Mouse (Mus musculus) limb, embryonic 15.5 days (tissue): Measurements from ENCODE around the gene Atoh8. TPM values are rescaled to one million over a fixed set of nuclear protein-coding genes. Genes with fewer than 3 reads are reported as not detected.

Experiments
- ATAC-seq: fragments of 200-750 bp; cut with Nextera tagmentation; 2 replicates; pipeline ENCODE4 v1.8.0; 2017; ENCODE audit warnings: low read depth, moderate TSS enrichment; ENCODE audit not compliant: insufficient number of reproducible peaks, low FRiP score, low TSS enrichment
- H3K27ac ChIP-seq: fragments of 300-500 bp; sonication (generic); 2 replicates; pipeline ENCODE4 v1.5.1; 2015; ENCODE audit warnings: moderate library complexity, mild to moderate bottlenecking, inconsistent platforms
- H3K27me3 ChIP-seq: fragments of 300-500 bp; sonication (generic); 2 replicates; pipeline ENCODE4 v1.6.1; 2015; ENCODE audit warnings: inconsistent platforms
- H3K36me3 ChIP-seq: fragments of 300-500 bp; sonication (generic); 2 replicates; pipeline ENCODE4 v1.6.1; 2015; ENCODE audit warnings: inconsistent platforms
- H3K4me1 ChIP-seq: fragments of 300-500 bp; sonication (generic); 2 replicates; pipeline ENCODE4 v1.6.1; 2015; ENCODE audit warnings: inconsistent platforms
- H3K4me2 ChIP-seq: fragments of 300-500 bp; sonication (generic); 2 replicates; pipeline ENCODE4 v1.6.1; 2015; ENCODE audit warnings: mild to moderate bottlenecking, inconsistent platforms
- H3K4me3 ChIP-seq: fragments of 300-500 bp; sonication (generic); 2 replicates; pipeline ENCODE4 v1.5.1; 2015; ENCODE audit warnings: mild to moderate bottlenecking, inconsistent platforms
- H3K9ac ChIP-seq: fragments of 300-500 bp; sonication (generic); 2 replicates; pipeline ENCODE4 v1.6.1; 2015; ENCODE audit warnings: inconsistent platforms
- H3K9me3 ChIP-seq: fragments of 300-500 bp; sonication (generic); 2 replicates; pipeline ENCODE4 v1.6.1; 2016; ENCODE audit warnings: inconsistent platforms
- WGBS: fragments of 180-500 bp; shearing (Covaris S2); methylation state at CpG from one replicate; pipeline ENCODE4 v1.1.7; 2015; 5-methylcytosine and 5-hydroxymethylcytosine counted together
- polyA plus RNA-seq: library from polyadenylated mRNA; unstranded; fragments of >200 nt; fragmentation: Nextera tagmentation; extraction: Ambion mirVana; gene quantifications from 2 replicates; pipeline ENCODE4 v1.2.1, GENCODE M21; 2015

The Atoh8 gene
- polyA plus RNA-seq, 1 experiment from 2014 or later: 17.0 TPM

DNA sequence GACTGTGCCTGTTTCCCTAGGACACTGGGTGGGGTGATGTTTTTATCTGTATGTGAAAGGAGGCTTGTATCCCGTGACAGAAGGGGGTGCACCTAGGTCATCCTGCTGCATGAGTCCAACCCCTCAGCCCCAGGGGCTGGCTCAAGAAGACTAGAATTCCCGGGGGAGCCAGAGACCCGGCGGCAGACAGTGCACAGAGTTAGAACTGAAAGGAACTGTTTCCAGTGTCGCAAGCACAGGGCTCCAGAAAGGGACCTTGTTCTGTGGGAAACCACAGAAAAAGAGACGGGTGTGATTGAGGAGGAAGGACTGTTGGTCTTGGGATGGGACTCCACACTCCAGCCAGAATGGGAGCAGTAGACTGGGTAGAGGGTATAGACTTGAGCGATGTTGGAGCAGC lies 30.5 kb downstream of the Atoh8 start:
- Histone ChIP-seq H3K27ac (no peak overlapping the region), H3K4me2 (no peak overlapping the region), H3K27me3 (no peaks in the 10 kb centered on the region), H3K4me1 (peaks cover 57% of the 10 kb centered on the region), H3K9ac (no peak overlapping the region), H3K4me3 (no peak overlapping the region), H3K9me3 (no peaks in the 10 kb centered on the region), H3K36me3 (peaks cover 22% of the 10 kb centered on the region)
- ATAC-seq: no peak
- WGBS: 67% methylated on average over 7 of the region's 7 CpGs

DNA sequence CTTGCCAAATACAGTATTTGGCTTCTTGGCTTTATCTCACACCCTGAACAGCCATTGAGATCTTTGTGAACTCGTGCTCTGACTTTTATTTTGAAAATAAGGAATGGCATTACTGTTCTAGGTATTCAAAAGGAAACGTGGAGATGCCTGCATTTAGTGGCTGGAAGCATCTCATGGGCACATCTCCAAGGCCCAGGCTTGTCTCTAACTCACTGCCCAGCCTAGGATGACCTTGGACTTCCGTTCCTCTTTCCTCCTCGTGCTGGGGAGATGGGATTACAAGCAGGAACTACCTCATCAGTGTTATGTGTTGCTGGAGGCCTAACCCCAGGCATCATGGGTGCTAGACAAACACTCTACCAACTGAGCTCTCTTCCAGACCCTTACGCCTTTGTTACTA lies 32.1 kb downstream of the Atoh8 start:
- Histone ChIP-seq H3K4me3 (no peak overlapping the region), H3K27ac (no peak overlapping the region), H3K36me3 (peaks cover 22% of the 10 kb centered on the region), H3K9me3 (no peaks in the 10 kb centered on the region), H3K4me1 (peaks cover 53% of the 10 kb centered on the region), H3K4me2 (no peak overlapping the region), H3K9ac (no peak overlapping the region), H3K27me3 (no peaks in the 10 kb centered on the region)
- 66% methylated on average over 5 of the region's 5 CpGs for WGBS
- ATAC-seq: no peak

DNA sequence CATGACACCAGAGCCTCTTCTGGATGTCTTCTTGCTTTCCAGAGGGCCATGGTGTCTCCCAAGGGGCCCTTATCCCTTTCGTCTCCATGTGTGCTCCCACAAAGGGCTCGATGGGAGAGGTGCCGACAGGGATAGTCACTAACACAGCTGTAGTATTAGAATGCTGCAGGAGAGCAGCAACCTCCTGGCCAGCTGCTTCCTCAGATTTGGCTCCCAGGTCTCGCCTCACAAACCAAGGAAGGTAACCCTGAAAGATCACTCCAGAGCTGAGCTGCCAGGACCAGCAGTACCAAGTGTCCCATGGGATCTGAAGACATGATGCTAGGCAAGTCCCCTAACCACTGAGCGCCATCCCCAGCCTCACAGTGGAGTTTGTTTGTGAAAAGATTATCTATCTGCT lies 32.6 kb downstream of the Atoh8 start:
- H3K4me2 ChIP-seq: no peak overlapping the region
- no peaks in the 10 kb centered on the region for H3K9me3 ChIP-seq
- no peak overlapping the region for H3K27ac ChIP-seq
- no peak for ATAC-seq
- H3K27me3 ChIP-seq: no peaks in the 10 kb centered on the region
- no peak overlapping the region for H3K9ac ChIP-seq
- no peak overlapping the region for H3K4me3 ChIP-seq
- H3K4me1 ChIP-seq: peaks cover 50% of the 10 kb centered on the region
- 83% methylated on average over 5 of the region's 5 CpGs for WGBS
- peaks cover 19% of the 10 kb centered on the region for H3K36me3 ChIP-seq

DNA sequence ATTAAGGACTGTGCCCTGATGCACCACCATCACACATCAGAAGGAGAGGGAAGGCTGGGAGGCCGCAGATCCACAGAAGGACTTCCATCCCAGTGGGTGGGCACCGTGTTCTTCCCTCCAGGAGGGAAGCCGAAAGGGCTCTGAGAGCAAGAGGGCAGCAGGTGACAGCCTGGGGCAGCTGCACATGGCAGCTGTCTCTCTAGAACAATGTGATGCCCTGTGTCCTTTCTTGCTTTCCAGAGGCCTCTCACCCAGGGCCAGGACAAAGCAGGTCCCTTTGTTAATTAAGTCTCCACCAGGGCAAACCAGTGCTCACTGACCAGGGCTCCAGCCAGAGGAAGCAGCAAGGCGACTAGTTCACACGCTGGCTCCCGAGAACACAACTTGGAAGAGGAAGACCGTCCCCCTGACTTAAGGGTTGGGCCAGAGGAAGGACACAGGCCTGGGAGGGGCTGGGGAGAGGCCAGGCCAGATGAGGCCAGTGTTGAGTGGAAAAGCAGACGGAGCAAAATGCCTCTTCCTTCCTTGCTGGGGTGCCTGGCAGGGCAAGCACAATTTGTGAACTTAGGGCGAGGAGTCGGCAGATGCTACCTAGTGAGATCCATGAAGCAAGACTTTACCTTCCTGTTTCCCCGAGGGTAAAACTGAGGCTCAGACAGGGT lies 34.7 kb downstream of the Atoh8 start:
- WGBS: 42% methylated on average over 11 of the region's 11 CpGs
- Histone ChIP-seq H3K4me3 (no peak overlapping the region), H3K27me3 (no peaks in the 10 kb centered on the region), H3K36me3 (peaks cover 3% of the 10 kb centered on the region; the same call in 1 of the 2 replicates), H3K9ac (no peak overlapping the region), H3K4me2 (no peak overlapping the region), H3K4me1 (peaks cover 42% of the 10 kb centered on the region), H3K27ac (peak overlapping the region; percentile 4; the same call in 1 of the 2 replicates), H3K9me3 (no peaks in the 10 kb centered on the region)
- ATAC-seq: 0 out of 2 replicates have a peak, but pooled peaks have one; percentile 42

DNA sequence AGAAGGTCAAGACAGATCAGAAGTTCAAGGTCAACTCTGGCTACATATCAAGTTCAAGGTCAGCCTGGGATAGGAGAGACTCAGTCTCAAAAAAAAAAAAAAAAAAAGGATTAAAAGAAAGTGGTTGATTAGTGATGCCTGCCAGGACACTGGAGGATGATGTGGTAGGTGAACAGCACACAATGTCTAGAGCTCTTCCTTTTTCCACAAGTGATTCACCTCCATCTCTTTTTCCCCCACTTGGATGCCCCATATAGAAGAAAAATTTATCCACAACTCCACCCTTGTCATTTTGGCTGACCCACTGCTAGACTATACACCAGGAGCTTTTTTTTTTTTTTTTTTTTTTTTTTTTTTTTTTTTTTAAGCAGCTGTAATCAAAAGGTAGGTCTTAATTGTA lies 37.9 kb downstream of the Atoh8 start:
- no peaks in the 10 kb centered on the region for H3K27me3 ChIP-seq
- H3K4me1 ChIP-seq: peaks cover 17% of the 10 kb centered on the region
- no peak for ATAC-seq
- no peak overlapping the region for H3K4me3 ChIP-seq
- no peak overlapping the region for H3K27ac ChIP-seq
- H3K36me3 ChIP-seq: no peaks in the 10 kb centered on the region
- no peak overlapping the region for H3K9ac ChIP-seq
- H3K9me3 ChIP-seq: no peaks in the 10 kb centered on the region
- H3K4me2 ChIP-seq: no peak overlapping the region

DNA sequence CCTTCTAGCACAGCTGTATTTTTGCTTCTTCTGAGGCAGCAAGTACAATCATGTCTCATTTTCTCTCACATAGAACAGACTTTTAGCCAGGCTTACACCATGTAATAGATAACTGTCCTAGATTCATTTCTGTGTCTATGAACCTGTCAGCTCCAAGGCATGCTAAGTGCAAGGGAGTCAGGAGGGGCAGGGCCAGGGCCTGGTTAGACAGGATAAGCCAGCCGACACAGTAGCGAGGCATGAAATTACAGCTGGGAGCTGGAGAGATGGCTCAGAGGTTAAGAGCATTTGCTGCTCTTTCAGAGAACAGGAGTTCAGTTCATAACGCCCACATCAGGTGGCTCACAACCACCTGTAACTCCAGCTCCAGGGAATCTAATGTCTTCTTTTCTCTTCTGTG lies 38.7 kb downstream of the Atoh8 start:
- Histone ChIP-seq H3K4me3 (no peak overlapping the region), H3K9me3 (no peaks in the 10 kb centered on the region), H3K27me3 (no peaks in the 10 kb centered on the region), H3K9ac (no peak overlapping the region), H3K4me2 (no peak overlapping the region), H3K27ac (no peak overlapping the region), H3K4me1 (peaks cover 16% of the 10 kb centered on the region), H3K36me3 (no peaks in the 10 kb centered on the region)
- 63% methylated on average over 3 of the region's 3 CpGs for WGBS
- ATAC-seq: 0 out of 2 replicates have a peak, but pooled peaks have one; percentile 49

DNA sequence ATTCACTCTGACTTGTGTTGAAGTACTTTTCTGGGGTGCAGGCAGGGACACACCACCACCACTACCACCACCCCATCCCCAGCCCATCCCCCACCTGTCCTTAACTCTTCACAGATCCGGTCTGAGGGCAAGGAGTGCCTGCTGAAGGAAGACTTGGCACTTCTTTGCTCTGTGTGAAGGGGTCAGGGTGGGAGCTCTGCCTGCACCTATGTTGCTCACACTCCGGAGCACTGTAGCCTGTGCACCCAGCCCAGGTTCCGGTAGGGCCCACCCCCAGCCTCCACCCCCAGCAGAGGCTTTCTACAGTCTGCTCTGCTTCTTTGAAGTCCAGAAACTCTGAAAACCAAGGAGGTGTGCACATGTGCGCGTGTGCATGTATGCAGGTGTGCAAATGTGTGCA lies 44.8 kb downstream of the Atoh8 start:
- H3K4me3 ChIP-seq: no peak overlapping the region
- no peak overlapping the region for H3K4me2 ChIP-seq
- H3K27me3 ChIP-seq: no peaks in the 10 kb centered on the region
- H3K9me3 ChIP-seq: no peaks in the 10 kb centered on the region
- peaks cover 45% of the 10 kb centered on the region for H3K4me1 ChIP-seq
- H3K9ac ChIP-seq: no peak overlapping the region; the same call in 1 of the 2 replicates
- H3K36me3 ChIP-seq: no peaks in the 10 kb centered on the region
- no peak overlapping the region for H3K27ac ChIP-seq
- 43% methylated on average over 5 of the region's 5 CpGs for WGBS
- no peak for ATAC-seq

DNA sequence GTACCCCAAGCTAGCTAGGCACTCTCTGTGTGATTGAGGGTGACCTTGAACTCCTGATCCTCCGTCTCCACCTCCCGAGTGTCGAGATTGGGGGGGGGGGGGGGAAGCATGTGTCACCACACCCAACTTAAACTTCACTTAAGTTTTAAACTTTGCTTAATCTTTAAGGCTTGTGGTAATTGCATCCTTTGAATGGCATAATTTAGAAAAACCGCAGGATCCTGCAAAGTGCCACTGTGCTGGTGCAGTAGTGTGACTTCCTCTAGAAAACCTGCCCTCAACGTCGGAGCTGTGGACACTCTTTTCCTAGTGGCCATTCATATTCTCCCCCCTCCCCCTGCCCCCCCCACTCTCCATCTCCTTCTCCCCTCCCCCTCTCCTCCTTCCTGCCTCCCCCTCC lies 45.3 kb downstream of the Atoh8 start:
- Histone ChIP-seq H3K4me1 (peaks cover 45% of the 10 kb centered on the region), H3K27me3 (no peaks in the 10 kb centered on the region), H3K9me3 (no peaks in the 10 kb centered on the region), H3K4me3 (no peak overlapping the region), H3K27ac (no peak overlapping the region), H3K4me2 (no peak overlapping the region), H3K36me3 (no peaks in the 10 kb centered on the region), H3K9ac (no peak overlapping the region)
- ATAC-seq: no peak
- 23% methylated on average over 6 of the region's 6 CpGs for WGBS

DNA sequence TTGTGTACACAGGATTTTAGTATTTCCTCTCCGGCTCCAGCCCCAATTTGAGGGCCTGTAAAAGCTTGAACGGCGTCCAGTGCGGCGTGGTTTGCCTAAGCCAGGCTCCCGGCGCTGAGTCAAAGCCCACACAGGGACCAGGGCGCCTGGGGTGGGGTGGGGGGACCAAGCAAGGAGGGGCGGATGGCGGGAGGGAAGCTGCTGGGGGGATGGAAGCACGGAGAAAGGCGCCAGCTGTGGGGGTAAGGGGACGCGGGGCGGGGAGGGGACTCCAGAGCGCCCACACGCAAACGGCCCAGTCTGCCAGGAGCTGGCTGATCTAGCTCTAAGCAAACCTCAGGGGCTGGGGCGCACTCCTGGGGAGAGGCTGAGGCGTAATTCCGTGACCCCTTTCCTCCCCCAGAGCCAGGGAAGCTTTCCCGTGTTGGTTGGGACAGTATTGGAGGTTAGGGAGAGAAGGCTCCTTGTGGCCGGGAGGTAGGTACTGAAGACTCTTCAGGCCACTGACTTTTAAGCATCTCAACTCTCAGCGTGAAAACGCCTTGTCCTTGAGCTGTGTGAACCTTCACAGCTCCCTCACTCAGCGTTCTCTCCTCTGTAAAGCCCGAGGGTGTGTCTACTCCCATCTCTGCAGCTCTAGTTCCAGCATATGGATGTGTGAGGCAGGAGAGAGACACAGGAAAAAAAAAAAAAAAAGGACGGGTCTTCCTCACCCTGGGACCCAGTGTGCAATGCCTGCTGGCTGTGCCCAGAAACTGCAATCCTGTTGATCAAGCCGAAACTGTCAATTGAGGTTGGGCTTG lies 46.1 kb downstream of the Atoh8 start:
- WGBS: 3% methylated on average over 29 of the region's 29 CpGs
- peak; percentile 73 for ATAC-seq
- Histone ChIP-seq H3K36me3 (no peaks in the 10 kb centered on the region), H3K27me3 (no peaks in the 10 kb centered on the region), H3K4me3 (peak overlapping the region; percentile 23), H3K4me1 (peaks cover 45% of the 10 kb centered on the region), H3K9ac (no peak overlapping the region), H3K4me2 (peak overlapping the region; percentile 54), H3K27ac (peak overlapping the region; percentile 84), H3K9me3 (no peaks in the 10 kb centered on the region)

DNA sequence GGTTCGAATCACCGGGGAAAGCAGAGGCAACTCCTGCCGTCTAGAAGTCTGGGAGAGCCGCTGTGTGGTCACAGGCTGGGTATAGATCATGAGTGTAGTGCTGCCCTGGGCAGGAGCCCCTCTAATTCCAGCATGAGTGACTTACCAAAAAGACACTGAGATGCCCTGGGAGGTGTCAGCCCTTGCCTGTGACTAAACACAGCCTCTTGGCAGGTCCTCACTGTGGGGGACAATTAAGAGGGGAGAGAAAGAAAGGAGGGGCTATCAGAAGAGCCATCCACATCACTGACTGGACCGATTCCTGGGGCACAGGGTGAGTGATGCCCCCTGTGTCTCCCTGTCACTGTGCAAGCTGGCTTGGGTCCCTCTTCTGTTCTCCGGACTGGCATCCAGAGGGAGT lies 48.6 kb downstream of the Atoh8 start:
- H3K27me3 ChIP-seq: no peaks in the 10 kb centered on the region
- H3K9ac ChIP-seq: no peak overlapping the region
- 67% methylated on average over 6 of the region's 6 CpGs for WGBS
- H3K4me3 ChIP-seq: no peak overlapping the region
- H3K9me3 ChIP-seq: no peaks in the 10 kb centered on the region
- no peak overlapping the region for H3K4me2 ChIP-seq
- ATAC-seq: no peak
- peaks cover 45% of the 10 kb centered on the region for H3K4me1 ChIP-seq
- no peak overlapping the region for H3K27ac ChIP-seq
- H3K36me3 ChIP-seq: no peaks in the 10 kb centered on the region

DNA sequence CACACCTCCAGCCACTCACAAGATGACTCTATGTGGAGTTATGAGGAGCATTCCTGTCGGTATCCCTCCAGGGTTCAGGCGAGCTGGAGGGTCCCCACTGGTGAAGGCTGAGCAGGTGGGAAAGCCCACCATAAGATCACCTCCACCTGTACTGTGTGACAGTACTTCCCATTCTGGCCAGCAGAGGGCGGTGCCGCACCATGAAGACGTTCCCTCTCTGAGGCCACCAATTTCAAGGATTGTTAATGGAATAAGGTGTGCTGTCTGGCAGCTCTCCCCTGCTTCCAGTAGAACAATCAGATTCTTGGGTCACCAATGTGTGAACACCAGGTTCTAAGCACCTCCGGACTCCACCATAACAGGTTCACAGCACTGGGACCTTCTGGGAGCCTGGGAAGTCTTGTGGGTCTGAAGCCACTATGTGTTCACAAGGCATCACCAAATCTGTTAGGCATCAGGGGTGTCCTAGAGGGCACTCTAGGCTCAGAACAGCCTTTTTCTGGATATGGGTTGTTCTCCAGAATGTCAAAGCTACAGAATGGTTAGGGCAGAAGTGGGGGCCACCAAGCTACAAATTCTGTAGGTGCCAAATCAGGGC lies 49.4 kb downstream of the Atoh8 start:
- WGBS: 3% methylated on average over 6 of the region's 6 CpGs
- Histone ChIP-seq H3K9ac (no peak overlapping the region), H3K27me3 (no peaks in the 10 kb centered on the region), H3K4me1 (peaks cover 43% of the 10 kb centered on the region), H3K4me3 (no peak overlapping the region), H3K4me2 (no peak overlapping the region), H3K36me3 (no peaks in the 10 kb centered on the region), H3K27ac (no peak overlapping the region), H3K9me3 (no peaks in the 10 kb centered on the region)
- no peak for ATAC-seq

DNA sequence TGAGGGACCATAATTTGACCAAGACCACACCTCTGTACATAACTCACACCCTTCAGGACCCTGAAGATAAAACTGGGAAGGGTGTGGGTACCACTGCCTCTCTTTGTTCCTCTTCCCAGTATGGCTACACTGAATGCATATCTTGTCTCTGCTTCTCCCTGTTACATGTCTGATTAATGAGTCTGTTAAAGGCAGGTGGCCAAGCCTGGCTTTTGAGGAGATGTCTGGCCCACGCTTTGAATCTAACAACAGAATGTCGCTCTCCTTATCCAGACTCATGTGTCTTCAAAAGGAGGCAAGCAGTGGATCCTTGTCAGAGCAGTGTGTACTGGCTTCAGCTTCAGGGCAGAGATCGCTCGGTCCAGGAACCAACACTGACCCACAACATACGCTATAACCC lies 50.8 kb downstream of the Atoh8 start:
- H3K36me3 ChIP-seq: no peaks in the 10 kb centered on the region

More for the DNA sequence above, 50.8 kb downstream of the Atoh8 start:
- H3K4me2 ChIP-seq: no peak overlapping the region
- H3K9ac ChIP-seq: no peak overlapping the region
- no peak overlapping the region for H3K4me3 ChIP-seq
- WGBS: 86% methylated on average over 5 of the region's 5 CpGs
- H3K9me3 ChIP-seq: no peaks in the 10 kb centered on the region
- H3K4me1 ChIP-seq: peaks cover 29% of the 10 kb centered on the region
- no peak overlapping the region for H3K27ac ChIP-seq
- no peaks in the 10 kb centered on the region for H3K27me3 ChIP-seq
- no peak for ATAC-seq
